26 mouse cellular contexts compared by ENCODE assay signal in genomic region chr17:65787261-65787660, GRCm38 (mm10). TPM values are rescaled to one million over a fixed set of nuclear protein-coding genes. Genes with fewer than 3 reads are reported as not detected.
DNase-seq lines count a peak whose midpoint lies in the region; ATAC-seq lines count a peak whose summit lies in the region.
"Had no signal": no experiment of that assay in that cellular context is flagged by ENCODE, and none has a peak within 500 bp of the region (broad histone marks: within the 10 kb centered on the region; RNA-seq: fewer than 3 reads in every experiment).

No protein-coding gene starts in this region.

- no peaks in the 10 kb centered on the region for H3K27me3 ChIP-seq in heart, embryonic 16.5 days (ENCODE audit: control insufficient read depth, insufficient read depth, low read length)
- no peaks in the 10 kb centered on the region for H3K27me3 ChIP-seq in midbrain, embryonic 11.5 days (ENCODE audit: control insufficient read depth, insufficient read depth, low read length)
- H3K27me3 ChIP-seq in midbrain, embryonic 13.5 days: no peaks in the 10 kb centered on the region
- H3K27me3 ChIP-seq: CH12.LX; forebrain, embryonic 13.5 days; heart, embryonic 12.5 days; heart, embryonic 15.5 days; hindbrain, embryonic 15.5 days; intestine, embryonic 15.5 days; Patski had no signal

- peak; percentile 85 for DNase-seq in heart, adult 11 months
- DNase-seq in heart, adult 9 months (ENCODE audit: low spot score in 2 of 2): no peak
- DNase-seq in heart, postnatal 25 days (ENCODE audit: low spot score): no peak
- peak; percentile 68 for DNase-seq in midbrain, embryonic 11.5 days (ENCODE audit: low spot score, missing footprints)
- DNase-seq: adrenal gland, postnatal 10 days; adrenal gland, postnatal 36 days; B cell, adult 2 months; cerebellum, adult 18-20 months; cerebellum, adult 9-10 months; cerebellum, postnatal 14 days; gastrocnemius, postnatal 25 days; heart, postnatal 36 days; kidney, adult 11 months; kidney, adult 8-10 months had no signal

- no peaks in the 10 kb centered on the region for H3K9me3 ChIP-seq in heart, embryonic 16.5 days (replicated peaks; ENCODE audit: control insufficient read depth, low read length)
- no peaks in the 10 kb centered on the region; the same call in 1 of the 2 replicates for H3K9me3 ChIP-seq in midbrain, embryonic 11.5 days (ENCODE audit: control insufficient read depth, low read length)
- no peaks in the 10 kb centered on the region for H3K9me3 ChIP-seq in midbrain, embryonic 13.5 days
- H3K9me3 ChIP-seq: G1E; heart, embryonic 12.5 days; heart, embryonic 15.5 days; hindbrain, embryonic 15.5 days; intestine, embryonic 15.5 days had no signal

- H3K27ac ChIP-seq in heart, embryonic 16.5 days (ENCODE audit: low read length): peak overlapping the region; percentile 18; the same call in 1 of the 2 replicates
- no peak overlapping the region for H3K27ac ChIP-seq in midbrain, embryonic 11.5 days (ENCODE audit: low read depth, low read length)
- no peak overlapping the region for H3K27ac ChIP-seq in midbrain, embryonic 13.5 days
- H3K27ac ChIP-seq: forebrain, embryonic 10.5 days; forebrain, embryonic 13.5 days; heart, embryonic 15.5 days; hindbrain, embryonic 15.5 days; intestine, embryonic 15.5 days had no signal

- H3K4me2 ChIP-seq in heart, embryonic 16.5 days (ENCODE audit: low read depth, low read length): no peak overlapping the region
- H3K4me2 ChIP-seq in midbrain, embryonic 11.5 days: no peak overlapping the region
- no peak overlapping the region for H3K4me2 ChIP-seq in midbrain, embryonic 13.5 days (replicated peaks)
- H3K4me2 ChIP-seq: forebrain, embryonic 13.5 days; heart, embryonic 12.5 days; heart, embryonic 15.5 days; hindbrain, embryonic 15.5 days; intestine, embryonic 15.5 days had no signal

- H3K4me1 ChIP-seq in heart, embryonic 16.5 days (ENCODE audit: control insufficient read depth, insufficient read depth, low read length): peaks cover 23% of the 10 kb centered on the region
- peaks cover 5% of the 10 kb centered on the region for H3K4me1 ChIP-seq in midbrain, embryonic 11.5 days (ENCODE audit: control insufficient read depth, insufficient read depth, low read length)
- H3K4me1 ChIP-seq in midbrain, embryonic 13.5 days (replicated peaks): peaks cover 23% of the 10 kb centered on the region

- WGBS in heart, embryonic 16.5 days: 66% methylated on average over 4 of the region's 4 CpGs
- WGBS in midbrain, embryonic 11.5 days: 89% methylated on average over 4 of the region's 4 CpGs
- WGBS in midbrain, embryonic 13.5 days: 94% methylated on average over 4 of the region's 4 CpGs

- H3K9ac ChIP-seq in heart, embryonic 16.5 days (ENCODE audit: low read length): no peak overlapping the region
- no peak overlapping the region for H3K9ac ChIP-seq in midbrain, embryonic 11.5 days (ENCODE audit: low read length)
- no peak overlapping the region for H3K9ac ChIP-seq in midbrain, embryonic 13.5 days (replicated peaks)
- H3K9ac ChIP-seq: forebrain, embryonic 13.5 days; heart, embryonic 12.5 days; heart, embryonic 15.5 days; hindbrain, embryonic 15.5 days; intestine, embryonic 15.5 days had no signal

- no peak overlapping the region for H3K4me3 ChIP-seq in heart, embryonic 16.5 days (ENCODE audit: low read length)
- no peak overlapping the region for H3K4me3 ChIP-seq in midbrain, embryonic 11.5 days (ENCODE audit: low read depth, low read length)
- no peak overlapping the region for H3K4me3 ChIP-seq in midbrain, embryonic 13.5 days (replicated peaks)
- H3K4me3 ChIP-seq: forebrain, embryonic 10.5 days; forebrain, embryonic 13.5 days; heart, embryonic 12.5 days; heart, embryonic 15.5 days; hindbrain, embryonic 15.5 days; intestine, embryonic 15.5 days had no signal

- no peaks in the 10 kb centered on the region for H3K36me3 ChIP-seq in heart, embryonic 16.5 days (ENCODE audit: control insufficient read depth, insufficient read depth)
- no peaks in the 10 kb centered on the region for H3K36me3 ChIP-seq in midbrain, embryonic 11.5 days (ENCODE audit: control insufficient read depth, insufficient read depth, low read length)
- H3K36me3 ChIP-seq in midbrain, embryonic 13.5 days: peaks cover 11% of the 10 kb centered on the region
- H3K36me3 ChIP-seq: heart, embryonic 15.5 days; hindbrain, embryonic 15.5 days; intestine, embryonic 15.5 days had no signal

- ATAC-seq in heart, embryonic 16.5 days (replicated peaks; ENCODE audit: extremely low read depth, insufficient read depth, low FRiP score): no peak
- no peak for ATAC-seq in midbrain, embryonic 11.5 days (ENCODE audit: low FRiP score)
- ATAC-seq in midbrain, embryonic 13.5 days: no peak
- ATAC-seq: forebrain, embryonic 13.5 days; forebrain, embryonic 16.5 days; intestine, embryonic 15.5 days; Patski had no signal

- intact Hi-C loops in heart, postnatal 25 days (cut with DNase I): loop anchor here (5.0 kb wide), 1 partner anchor 80 kb away; no protein-coding TSS in a partner anchor

RNA-seq across cellular contexts. Expression of gene Ppp4r1, which starts 4.9 kb away (rescaled TPM):
- 27.3 and 31.1 TPM in 2 replicates for polyA plus RNA-seq in heart, embryonic 16.5 days (2015; fragmentation: Nextera tagmentation; extraction: Ambion mirVana)
- total RNA-seq in heart, postnatal 25 days (2021): 10 to 100 TPM; 41.7 to 48.5 TPM
- polyA plus RNA-seq in midbrain, embryonic 11.5 days (2014; fragmentation: Nextera tagmentation; extraction: Ambion mirVana): 51.0 and 58.0 TPM in 2 replicates
- 48.0 and 51.2 TPM in 2 replicates for polyA plus RNA-seq in midbrain, embryonic 13.5 days (2015; fragmentation: Nextera tagmentation; extraction: Ambion mirVana)

RNA-seq across cellular contexts. Expression of gene Rab31, which starts 14.7 kb away (rescaled TPM):
- polyA plus RNA-seq in heart, embryonic 16.5 days (2015; fragmentation: Nextera tagmentation; extraction: Ambion mirVana): 28.3 and 29.6 TPM in 2 replicates
- total RNA-seq in heart, postnatal 25 days (2021): 10 to 100 TPM; 18.9 to 19.2 TPM
- polyA plus RNA-seq in midbrain, embryonic 11.5 days (2014; fragmentation: Nextera tagmentation; extraction: Ambion mirVana): 67.6 and 72.9 TPM in 2 replicates
- 71.6 and 74.8 TPM in 2 replicates for polyA plus RNA-seq in midbrain, embryonic 13.5 days (2015; fragmentation: Nextera tagmentation; extraction: Ambion mirVana)

Comparison
In these comparisons a context has a peak if more than half of its experiments do, and no peak if none do; other contexts are left out.
1. DNase-seq: peak in heart, adult 11 months (single experiment) and midbrain, embryonic 11.5 days (single experiment); none in heart, adult 9 months (0 of 2) and heart, postnatal 25 days (single experiment).